Mouse (Mus musculus): ENCODE measurements around the gene Fbxl5. TPM values are rescaled to one million over a fixed set of nuclear protein-coding genes. Genes with fewer than 3 reads are reported as not detected.
A peak's percentile ranks its signal among the peaks of the same experiment; 100 is the strongest.

Fbxl5 gene
- polyA plus RNA-seq, 1 experiment from 2014 or later = 64.5 TPM

DNA sequence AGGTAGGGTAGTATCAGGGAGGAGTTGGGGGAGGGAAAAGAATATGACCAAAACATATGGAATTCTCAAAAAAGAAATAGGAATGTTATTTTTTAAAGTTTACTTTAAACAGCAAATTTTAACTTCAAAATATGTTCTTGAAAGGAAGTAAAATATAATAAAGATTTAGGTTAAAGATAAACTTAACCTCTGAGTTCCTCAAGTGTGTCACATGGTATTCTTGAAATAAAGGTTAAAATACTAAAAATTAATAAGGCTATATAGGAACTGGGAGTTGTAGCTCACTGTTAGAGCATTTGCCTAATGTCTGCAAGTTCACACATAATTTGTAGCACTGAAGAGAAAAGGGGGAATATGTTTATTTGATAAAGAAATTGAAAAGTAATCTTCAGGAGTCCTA, 20.2 kb downstream of the Fbxl5 start:
- H3K4me2 ChIP-seq = no peak overlapping the region
- no peaks in the 10 kb centered on the region for H3K9me3 ChIP-seq (replicated peaks)
- no peak for ATAC-seq
- no peak overlapping the region for H3K27ac ChIP-seq
- no peaks in the 10 kb centered on the region for H3K27me3 ChIP-seq
- H3K4me3 ChIP-seq = no peak overlapping the region
- H3K9ac ChIP-seq = no peak overlapping the region
- H3K4me1 ChIP-seq = no peaks in the 10 kb centered on the region
- no peaks in the 10 kb centered on the region for H3K36me3 ChIP-seq (ENCODE audit: poor library complexity, severe bottlenecking)

DNA sequence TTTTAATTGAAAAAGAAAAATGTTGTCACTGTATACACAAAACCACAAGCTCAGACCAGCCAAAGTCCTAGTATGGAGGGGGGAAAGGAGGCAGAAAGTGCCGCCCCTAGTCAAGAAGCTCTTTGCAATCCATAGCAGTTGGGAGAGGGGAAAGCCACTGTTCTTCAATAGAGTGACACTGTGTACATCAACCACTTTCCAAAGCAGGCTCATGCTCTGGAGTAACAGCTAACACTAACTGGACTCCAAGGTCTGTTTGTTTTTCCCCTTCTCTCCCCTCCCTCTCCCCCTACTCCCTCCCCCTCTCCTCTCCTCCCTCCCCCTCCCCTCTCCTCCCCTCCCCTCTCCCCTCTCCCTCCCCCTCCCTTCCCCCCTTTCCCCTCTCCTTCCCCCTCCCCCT, 20.7 kb downstream of the Fbxl5 start:
- Histone ChIP-seq H3K4me2 (no peak overlapping the region), H3K9me3 (replicated peaks) (no peaks in the 10 kb centered on the region), H3K9ac (no peak overlapping the region), H3K27me3 (no peaks in the 10 kb centered on the region), H3K36me3 (ENCODE audit: poor library complexity, severe bottlenecking) (no peaks in the 10 kb centered on the region), H3K27ac (no peak overlapping the region), H3K4me3 (no peak overlapping the region), H3K4me1 (no peaks in the 10 kb centered on the region)
- ATAC-seq = no peak
- WGBS = 74% methylated on average over 1 of the region's 1 CpGs

DNA sequence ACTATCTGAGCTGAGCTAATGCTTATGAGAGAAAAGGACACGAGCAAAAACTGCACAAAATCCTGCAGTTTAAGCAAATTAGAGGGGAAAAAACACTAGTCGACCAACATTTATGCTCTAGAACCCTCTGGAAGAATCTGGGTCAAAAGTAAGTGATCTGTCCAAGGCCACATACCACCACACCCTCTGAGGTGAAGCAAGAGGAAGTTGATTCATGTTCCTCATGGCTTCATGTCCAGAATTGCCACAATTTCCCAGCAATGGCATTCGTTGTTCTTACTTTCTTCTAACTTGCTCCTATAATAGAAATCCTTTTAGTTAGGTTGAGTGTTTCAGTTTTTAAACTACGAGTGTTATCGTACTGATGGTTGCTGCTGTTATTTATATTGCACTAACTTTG, 21.9 kb downstream of the Fbxl5 start:
- no peak for ATAC-seq
- H3K4me3 ChIP-seq = no peak overlapping the region
- H3K4me2 ChIP-seq = no peak overlapping the region
- H3K4me1 ChIP-seq = no peaks in the 10 kb centered on the region
- H3K9me3 ChIP-seq (replicated peaks) = no peaks in the 10 kb centered on the region
- no peak overlapping the region for H3K9ac ChIP-seq
- 87% methylated on average over 5 of the region's 5 CpGs for WGBS
- no peak overlapping the region for H3K27ac ChIP-seq
- H3K36me3 ChIP-seq (ENCODE audit: poor library complexity, severe bottlenecking) = no peaks in the 10 kb centered on the region
- no peaks in the 10 kb centered on the region for H3K27me3 ChIP-seq

DNA sequence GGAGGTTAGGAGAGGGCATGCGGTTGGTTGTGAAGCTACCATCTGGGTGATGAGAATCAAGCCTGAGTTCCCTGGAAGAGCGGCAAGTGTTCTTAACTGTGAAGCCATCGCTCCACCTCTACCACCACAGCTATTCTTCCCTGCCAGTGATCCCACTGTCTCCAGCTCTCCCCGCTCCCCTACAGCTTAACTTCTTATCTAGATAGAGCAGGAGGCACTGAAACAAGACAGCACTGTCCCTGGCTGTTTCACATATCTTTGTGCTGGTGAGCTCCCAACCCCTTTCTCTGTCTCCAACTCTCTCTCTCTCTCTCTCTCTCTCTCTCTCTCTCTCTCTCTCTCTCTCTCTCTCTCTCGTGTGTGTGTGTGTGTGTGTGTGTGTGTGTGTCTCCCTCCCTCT, 29.1 kb downstream of the Fbxl5 start:
- H3K4me2 ChIP-seq = no peak overlapping the region
- no peaks in the 10 kb centered on the region for H3K9me3 ChIP-seq (replicated peaks)
- no peaks in the 10 kb centered on the region for H3K36me3 ChIP-seq (ENCODE audit: poor library complexity, severe bottlenecking)
- H3K4me1 ChIP-seq = no peaks in the 10 kb centered on the region
- no peak for ATAC-seq
- 81% methylated on average over 5 of the region's 5 CpGs for WGBS
- no peak overlapping the region for H3K27ac ChIP-seq
- H3K4me3 ChIP-seq = no peak overlapping the region
- H3K27me3 ChIP-seq = no peaks in the 10 kb centered on the region
- H3K9ac ChIP-seq = no peak overlapping the region

DNA sequence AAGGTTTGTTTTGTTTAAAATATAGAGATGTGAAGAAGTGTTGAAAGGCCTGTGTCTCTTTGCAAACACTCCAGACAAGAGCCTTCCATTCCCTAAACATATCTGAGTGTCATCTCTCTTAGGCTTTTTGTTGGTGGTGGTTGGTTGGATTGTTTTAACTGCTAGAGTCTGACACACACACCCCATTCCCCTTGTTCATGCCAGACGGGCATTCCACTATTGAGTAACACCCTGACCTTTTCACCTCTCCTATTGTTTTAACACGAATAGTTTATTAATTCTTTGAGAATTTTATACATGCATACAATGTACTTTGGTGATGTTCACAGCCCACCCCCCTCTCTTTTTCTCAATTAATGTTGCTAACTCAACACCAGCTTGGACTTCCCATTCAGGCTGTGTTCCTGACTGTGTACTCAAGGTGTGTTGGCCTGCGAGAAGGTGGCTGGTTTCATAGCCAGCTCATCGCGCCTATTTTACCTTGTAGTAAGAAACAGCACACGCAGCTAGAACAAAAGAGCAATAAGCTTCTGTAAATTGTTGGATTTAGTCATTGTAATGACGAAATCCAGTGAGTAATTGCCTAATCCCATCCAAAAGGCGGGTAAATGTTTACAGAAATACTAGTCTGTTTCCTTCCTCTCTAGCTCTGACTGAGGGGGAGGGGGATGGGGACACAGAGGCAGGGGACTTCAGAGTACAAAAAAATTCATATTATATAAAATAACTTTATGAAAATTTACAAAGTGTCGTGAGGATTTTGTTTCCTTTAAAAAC, 33.3 kb downstream of the Fbxl5 start:
- H3K27me3 ChIP-seq = no peaks in the 10 kb centered on the region
- no peak overlapping the region for H3K4me2 ChIP-seq
- 71% methylated on average over 9 of the region's 9 CpGs for WGBS
- H3K27ac ChIP-seq = no peak overlapping the region
- ATAC-seq = no peak
- H3K36me3 ChIP-seq (ENCODE audit: poor library complexity, severe bottlenecking) = no peaks in the 10 kb centered on the region
- no peak overlapping the region for H3K9ac ChIP-seq
- H3K4me1 ChIP-seq = no peaks in the 10 kb centered on the region
- H3K4me3 ChIP-seq = no peak overlapping the region
- no peaks in the 10 kb centered on the region for H3K9me3 ChIP-seq (replicated peaks)

DNA sequence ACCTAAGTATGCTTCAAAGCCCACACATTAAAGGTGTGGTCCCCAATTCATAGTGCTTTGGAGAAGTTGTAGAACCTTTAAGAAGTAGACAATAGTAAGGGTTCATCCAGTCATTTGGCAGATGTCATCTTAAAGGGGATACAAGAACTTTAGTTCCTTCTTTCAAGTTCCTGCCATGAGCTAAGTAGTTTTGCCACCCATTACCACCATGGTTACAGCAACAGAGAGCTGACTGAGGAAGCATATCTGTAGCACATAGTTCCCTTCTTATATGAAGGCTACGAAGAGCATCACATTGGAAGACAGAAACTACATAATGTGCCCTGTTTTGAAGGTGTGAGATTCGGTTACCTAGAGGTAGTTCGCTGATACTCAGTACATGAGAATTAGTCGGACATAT, 34.8 kb downstream of the Fbxl5 start:
- H3K9me3 ChIP-seq (replicated peaks) = no peaks in the 10 kb centered on the region
- WGBS = 88% methylated on average over 4 of the region's 4 CpGs

DNA sequence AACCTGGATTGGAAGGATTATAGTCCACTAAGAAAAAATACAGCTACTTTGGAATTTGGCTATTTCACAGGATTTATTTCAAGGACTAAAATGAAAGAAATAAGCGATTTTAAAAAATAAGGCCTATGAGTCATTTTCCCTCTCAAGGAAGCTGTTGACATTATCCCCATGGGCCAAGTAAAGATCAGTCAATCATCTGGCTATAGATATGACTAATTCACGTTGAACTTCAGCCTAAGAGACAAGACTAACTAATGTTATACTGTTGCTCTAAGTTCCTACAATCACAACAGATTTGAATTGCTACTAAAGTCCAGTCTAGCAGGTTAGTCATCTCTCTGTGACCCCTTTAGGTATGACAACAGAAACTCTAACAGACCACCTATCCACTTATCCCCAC, 37.4 kb downstream of the Fbxl5 start:
- H3K4me2 ChIP-seq = no peak overlapping the region
- no peak overlapping the region for H3K9ac ChIP-seq
- H3K4me1 ChIP-seq = peaks cover 21% of the 10 kb centered on the region
- WGBS = 92% methylated on average over 2 of the region's 2 CpGs
- H3K27ac ChIP-seq = no peak overlapping the region
- no peaks in the 10 kb centered on the region for H3K9me3 ChIP-seq (replicated peaks)
- no peaks in the 10 kb centered on the region for H3K27me3 ChIP-seq
- ATAC-seq = no peak
- H3K36me3 ChIP-seq (ENCODE audit: poor library complexity, severe bottlenecking) = no peaks in the 10 kb centered on the region
- H3K4me3 ChIP-seq = no peak overlapping the region

More for the DNA sequence above, 34.8 kb downstream of the Fbxl5 start:
- Histone ChIP-seq H3K4me2 (no peak overlapping the region), H3K36me3 (ENCODE audit: poor library complexity, severe bottlenecking) (no peaks in the 10 kb centered on the region), H3K4me3 (no peak overlapping the region), H3K27ac (no peak overlapping the region), H3K4me1 (peaks cover 5% of the 10 kb centered on the region; the same call in 1 of the 2 replicates), H3K27me3 (no peaks in the 10 kb centered on the region), H3K9ac (no peak overlapping the region)
- no peak for ATAC-seq

DNA sequence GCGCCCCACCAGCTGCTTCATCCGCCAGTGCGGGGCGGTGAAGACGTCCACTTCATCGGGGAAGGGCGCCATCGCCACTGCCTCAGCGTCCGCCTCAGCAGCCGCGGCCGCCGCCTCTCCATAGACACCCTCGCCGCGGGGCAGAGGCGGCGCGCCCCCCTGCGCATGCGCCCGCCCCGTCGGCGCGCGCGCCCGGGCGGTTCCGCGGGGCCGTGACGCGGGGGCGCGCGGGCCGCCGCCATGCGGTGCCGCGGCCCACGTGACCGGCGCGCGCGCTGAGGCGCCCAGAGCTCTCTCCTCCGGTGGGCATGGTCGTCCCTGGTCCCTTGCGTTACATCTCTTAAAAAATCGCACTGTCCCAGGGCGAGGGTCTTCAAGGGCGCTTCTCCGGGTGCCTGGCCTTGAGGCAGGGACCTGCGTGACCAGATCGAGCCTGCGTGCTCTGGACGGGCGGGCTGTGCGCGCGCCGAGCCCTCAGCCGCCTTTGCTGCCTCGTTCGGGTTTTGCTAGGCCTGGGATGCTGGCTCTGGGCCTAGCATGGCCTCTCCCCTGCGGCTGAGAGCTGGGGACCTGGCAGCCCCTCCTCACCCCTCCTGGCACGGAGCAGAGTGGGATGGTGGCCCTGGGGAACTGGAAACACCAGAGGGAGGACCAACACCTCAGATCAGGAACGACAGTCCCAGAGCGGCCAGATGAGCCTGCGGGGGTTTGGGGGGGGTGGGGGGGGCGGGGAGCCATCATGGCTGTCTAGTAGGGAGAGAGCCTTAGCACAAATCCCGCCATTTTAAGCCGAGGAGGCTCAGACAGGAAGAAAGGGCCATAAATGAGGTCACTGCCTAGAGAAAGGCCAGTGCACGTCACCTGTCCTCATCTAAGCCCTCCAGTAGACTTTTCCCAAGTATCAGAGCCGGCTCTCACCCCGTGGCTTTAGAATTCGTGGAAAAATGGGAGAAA, 39.2 kb downstream of the Fbxl5 start:
- ATAC-seq = peak; percentile 94
- H3K4me2 ChIP-seq = peak overlapping the region; percentile 65
- no peaks in the 10 kb centered on the region for H3K27me3 ChIP-seq
- H3K9ac ChIP-seq = peak overlapping the region; percentile 88
- WGBS = 4% methylated on average over 70 of the region's 82 CpGs
- peak overlapping the region; percentile 97 for H3K27ac ChIP-seq
- H3K4me3 ChIP-seq = peak overlapping the region; percentile 81
- no peaks in the 10 kb centered on the region for H3K36me3 ChIP-seq (ENCODE audit: poor library complexity, severe bottlenecking)
- no peaks in the 10 kb centered on the region for H3K9me3 ChIP-seq (replicated peaks)
- peaks cover 21% of the 10 kb centered on the region for H3K4me1 ChIP-seq

DNA sequence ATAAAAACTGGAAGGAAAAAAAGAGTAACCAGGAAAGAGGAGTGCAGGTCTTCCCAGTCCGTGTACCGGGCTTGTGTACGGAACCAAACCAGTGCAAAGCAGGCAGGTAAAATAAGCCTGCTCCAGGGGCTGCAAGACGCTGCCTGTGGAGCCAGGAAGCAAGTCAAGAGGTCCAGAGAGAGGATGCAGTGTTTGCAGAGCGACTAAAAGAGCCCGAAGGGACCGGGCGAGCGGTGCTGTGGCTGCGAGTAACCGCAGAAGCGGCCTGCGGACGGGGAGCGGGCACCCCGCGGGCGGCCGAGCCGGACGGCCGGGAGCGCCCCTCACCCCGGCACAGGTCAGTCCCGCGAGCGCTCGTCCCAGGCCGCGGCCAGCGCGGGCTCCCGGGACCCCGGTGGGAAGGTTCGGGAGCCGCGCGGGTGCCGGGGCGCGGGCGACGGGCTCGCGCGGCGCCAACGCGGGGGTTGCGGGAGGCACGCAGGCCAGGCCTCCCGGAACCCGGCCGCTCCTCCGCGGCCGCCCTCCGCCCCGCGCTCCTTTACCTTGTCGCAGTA, 39.9 kb downstream of the Fbxl5 start:
- no peak; the same call in 1 of the 2 replicates for ATAC-seq
- peak overlapping the region; percentile 88 for H3K9ac ChIP-seq
- peak overlapping the region; percentile 93 for H3K27ac ChIP-seq
- no peaks in the 10 kb centered on the region for H3K27me3 ChIP-seq
- 0% methylated on average over 49 of the region's 61 CpGs for WGBS
- H3K36me3 ChIP-seq (ENCODE audit: poor library complexity, severe bottlenecking) = no peaks in the 10 kb centered on the region
- peaks cover 28% of the 10 kb centered on the region for H3K4me1 ChIP-seq
- H3K4me2 ChIP-seq = peak overlapping the region; percentile 65
- H3K4me3 ChIP-seq = peak overlapping the region; percentile 81
- no peaks in the 10 kb centered on the region for H3K9me3 ChIP-seq (replicated peaks)

DNA sequence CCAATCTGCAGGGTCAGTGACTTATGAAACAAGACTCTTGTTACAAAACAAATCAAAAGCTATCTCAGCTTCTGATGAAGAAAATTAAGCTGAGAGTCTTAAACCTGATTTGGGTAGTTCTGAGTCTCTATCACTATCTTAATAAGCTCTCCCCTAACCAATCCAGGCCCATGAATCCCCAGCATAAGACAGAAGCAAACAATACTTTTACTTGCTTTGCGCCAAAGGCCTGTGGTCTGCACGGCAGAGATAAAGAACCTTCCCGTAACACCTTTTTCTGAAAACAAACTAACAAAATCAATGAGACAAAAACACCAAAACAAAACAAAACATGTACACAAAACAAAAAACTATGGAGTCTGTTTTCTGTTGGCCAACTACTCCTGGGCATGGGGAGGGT, 42.9 kb downstream of the Fbxl5 start:
- no peak overlapping the region for H3K9ac ChIP-seq
- H3K27me3 ChIP-seq = no peaks in the 10 kb centered on the region
- H3K27ac ChIP-seq = no peak overlapping the region
- WGBS = 92% methylated on average over 3 of the region's 3 CpGs
- no peak for ATAC-seq
- no peak overlapping the region for H3K4me3 ChIP-seq
- peaks cover 32% of the 10 kb centered on the region for H3K4me1 ChIP-seq
- H3K9me3 ChIP-seq (replicated peaks) = no peaks in the 10 kb centered on the region
- H3K36me3 ChIP-seq (ENCODE audit: poor library complexity, severe bottlenecking) = no peaks in the 10 kb centered on the region
- H3K4me2 ChIP-seq = no peak overlapping the region

DNA sequence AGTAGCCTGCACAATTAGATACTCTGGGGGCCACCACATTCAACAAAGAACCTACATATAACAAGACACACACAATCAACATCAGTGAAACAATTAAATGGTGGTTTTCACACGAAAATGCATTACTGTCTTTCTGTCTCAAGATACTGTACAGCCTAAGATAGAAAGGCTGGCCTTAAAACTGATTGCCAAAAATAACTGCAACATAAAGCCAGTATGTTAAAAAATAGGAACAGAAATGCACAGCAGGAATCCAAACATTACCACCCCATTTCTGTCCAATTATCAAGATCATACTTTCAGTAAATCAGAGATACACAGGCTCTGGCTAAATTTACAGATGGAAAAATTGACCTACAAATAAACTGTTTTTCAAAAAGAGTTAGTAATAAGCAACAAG, 44.4 kb downstream of the Fbxl5 start:
- H3K36me3 ChIP-seq (ENCODE audit: poor library complexity, severe bottlenecking) = no peaks in the 10 kb centered on the region
- H3K4me2 ChIP-seq = no peak overlapping the region
- WGBS = 48% methylated on average over 1 of the region's 1 CpGs
- H3K27ac ChIP-seq = no peak overlapping the region
- H3K4me3 ChIP-seq = no peak overlapping the region
- no peaks in the 10 kb centered on the region for H3K9me3 ChIP-seq (replicated peaks)
- H3K9ac ChIP-seq = no peak overlapping the region
- no peak for ATAC-seq
- no peaks in the 10 kb centered on the region for H3K27me3 ChIP-seq
- peaks cover 26% of the 10 kb centered on the region for H3K4me1 ChIP-seq

DNA sequence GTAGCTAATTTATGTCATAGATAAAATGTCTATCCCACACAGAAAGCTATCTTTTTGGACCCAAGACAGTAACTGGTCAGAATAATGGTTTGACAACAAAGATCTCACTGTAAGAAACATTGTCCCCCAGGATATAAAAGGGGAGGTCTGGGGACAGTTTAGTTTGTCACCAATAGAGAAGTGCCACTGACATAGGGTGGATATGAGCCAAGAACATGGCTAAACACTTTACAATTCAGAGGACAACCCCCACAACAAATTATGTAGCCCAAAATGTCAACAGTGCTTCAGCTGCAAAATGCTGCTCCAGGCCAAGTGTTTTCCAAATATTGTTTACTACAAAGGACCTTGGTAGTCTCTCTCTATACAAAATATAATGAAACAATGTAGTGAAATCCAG, 45.0 kb downstream of the Fbxl5 start:
- Histone ChIP-seq H3K4me2 (no peak overlapping the region), H3K4me1 (peaks cover 26% of the 10 kb centered on the region), H3K27ac (no peak overlapping the region), H3K27me3 (no peaks in the 10 kb centered on the region), H3K9ac (no peak overlapping the region), H3K4me3 (no peak overlapping the region), H3K36me3 (ENCODE audit: poor library complexity, severe bottlenecking) (no peaks in the 10 kb centered on the region), H3K9me3 (replicated peaks) (no peaks in the 10 kb centered on the region)
- ATAC-seq = no peak

Data from forebrain, embryonic 13.5 days (tissue).